Mouse (Mus musculus): ENCODE results near the gene AL731706.2.

DNA sequence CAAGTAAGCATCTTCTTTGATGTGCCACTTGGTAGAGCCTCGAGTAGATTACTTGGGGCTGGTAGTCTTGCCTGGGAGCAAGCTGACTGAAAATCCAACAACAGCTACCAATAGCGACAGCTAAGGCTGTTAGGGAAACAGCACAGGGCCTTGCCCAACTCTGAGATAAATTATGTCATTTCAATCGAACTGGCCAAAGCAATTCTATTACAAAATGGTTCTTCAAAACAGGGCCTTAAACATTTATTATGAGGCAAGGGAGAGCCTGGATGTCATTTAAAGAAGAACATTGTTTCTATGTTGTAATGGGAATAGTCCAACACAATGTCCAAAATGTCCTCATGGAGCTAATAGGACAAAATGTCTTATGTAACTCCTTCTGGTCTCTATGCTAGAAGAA lies 35.1 kb downstream of the AL731706.2 start:
- no peak for TF ChIP-seq CTCF (conservative IDR thresholded peaks at IDR 0.05; ENCODE audit: low read length)
- TF ChIP-seq POU5F1 (IDR thresholded peaks at IDR 0.05; ENCODE audit: borderline replicate concordance, low read length), result no peak
- TF ChIP-seq NANOG (IDR thresholded peaks at IDR 0.05; ENCODE audit: borderline replicate concordance, low read length), result no peak
